Mouse (Mus musculus) stomach, embryonic 15.5 days (tissue): ENCODE measurements around the gene Supt6. TPM values are rescaled to one million over a fixed set of nuclear protein-coding genes. Genes with fewer than 3 reads are reported as not detected.
A peak's percentile ranks its signal among the peaks of the same experiment; 100 is the strongest.

Experiments used
- ATAC-seq: fragments of 200-750 bp; cut with Nextera tagmentation; 2 replicates; pipeline ENCODE4 v1.8.0; 2017; ENCODE audit warnings: low read depth, moderate number of reproducible peaks, moderate TSS enrichment; ENCODE audit not compliant: insufficient read depth, low FRiP score
- H3K27ac ChIP-seq: fragments of 300-500 bp; sonication (generic); 2 replicates; pipeline ENCODE4 v1.5.1; 2015; ENCODE audit warnings: mild to moderate bottlenecking, inconsistent platforms
- H3K27me3 ChIP-seq: fragments of 300-500 bp; sonication (generic); replicated peaks from 2 replicates; pipeline ENCODE4 v1.6.1; 2015; ENCODE audit warnings: inconsistent platforms
- H3K36me3 ChIP-seq: fragments of 300-500 bp; sonication (generic); 2 replicates; pipeline ENCODE4 v1.6.1; 2015; ENCODE audit warnings: inconsistent platforms
- H3K4me1 ChIP-seq: fragments of 300-500 bp; sonication (generic); 2 replicates; pipeline ENCODE4 v1.6.1; 2015; ENCODE audit warnings: inconsistent platforms
- H3K4me2 ChIP-seq: fragments of 300-500 bp; sonication (generic); 2 replicates; pipeline ENCODE4 v1.6.1; 2015; ENCODE audit warnings: mild to moderate bottlenecking, inconsistent platforms
- H3K4me3 ChIP-seq: fragments of 300-500 bp; sonication (generic); replicated peaks from 2 replicates; pipeline ENCODE4 v1.5.1; 2015; ENCODE audit warnings: inconsistent platforms
- H3K9ac ChIP-seq: fragments of 300-500 bp; sonication (generic); 2 replicates; pipeline ENCODE4 v1.6.1; 2015; ENCODE audit warnings: inconsistent platforms
- H3K9me3 ChIP-seq: fragments of 300-500 bp; sonication (generic); 2 replicates; pipeline ENCODE4 v1.6.1; 2016; ENCODE audit warnings: inconsistent platforms
- WGBS: fragments of 180-500 bp; shearing (Covaris S2); methylation state at CpG from one replicate; pipeline ENCODE4 v1.1.7; 2015; 5-methylcytosine and 5-hydroxymethylcytosine counted together
- polyA plus RNA-seq: library from polyadenylated mRNA; unstranded; fragments of >200 nt; fragmentation: Nextera tagmentation; extraction: Ambion mirVana; gene quantifications from 2 replicates; pipeline ENCODE4 v1.2.1, GENCODE M21; 2015

Gene Supt6
- polyA plus RNA-seq, 1 experiment from 2014 or later, result 22.8 TPM

DNA sequence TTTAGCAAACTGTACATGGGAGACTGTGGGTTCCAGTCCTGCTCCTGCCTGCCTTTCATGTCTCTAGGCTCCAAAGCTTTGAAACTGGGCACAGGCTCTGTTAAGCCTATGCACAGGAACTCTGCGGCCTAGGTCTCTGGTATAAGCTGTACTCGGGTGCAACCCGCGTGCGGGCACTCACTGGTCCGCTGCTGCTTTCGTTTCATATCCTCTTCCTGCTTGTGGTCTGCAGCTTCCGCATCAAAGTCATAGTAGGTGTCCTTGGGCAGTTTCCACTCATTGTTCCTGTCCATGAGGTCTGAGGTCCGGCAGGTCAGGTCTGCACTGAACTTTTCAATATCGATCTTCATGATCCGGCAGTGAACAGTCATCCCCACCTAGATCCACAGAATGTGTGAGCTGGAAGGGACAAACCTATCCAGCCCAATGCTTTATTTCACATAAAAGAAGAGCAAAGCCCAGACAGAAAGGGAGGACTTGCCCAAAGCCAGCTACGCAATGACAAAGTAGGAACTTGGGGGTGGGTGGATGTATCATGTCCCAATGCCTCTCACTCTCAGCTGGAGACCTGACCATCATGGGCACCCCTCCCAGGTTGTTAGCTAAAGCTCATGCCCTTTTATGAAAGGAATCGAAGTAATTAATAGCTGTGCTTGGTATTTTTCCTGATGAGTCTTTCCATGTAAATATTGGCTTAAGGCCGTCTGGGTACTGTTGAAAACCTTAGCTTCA, 32.5 kb downstream of the Supt6 start:
- H3K9me3 ChIP-seq, result no peaks in the 10 kb centered on the region
- peaks cover 82% of the 10 kb centered on the region for H3K36me3 ChIP-seq
- no peak for ATAC-seq
- no peak overlapping the region for H3K4me3 ChIP-seq
- no peak overlapping the region for H3K4me2 ChIP-seq
- H3K27ac ChIP-seq, result no peak overlapping the region
- WGBS, result 87% methylated on average over 14 of the region's 14 CpGs
- no peaks in the 10 kb centered on the region for H3K27me3 ChIP-seq
- H3K9ac ChIP-seq, result no peak overlapping the region
- no peaks in the 10 kb centered on the region for H3K4me1 ChIP-seq

DNA sequence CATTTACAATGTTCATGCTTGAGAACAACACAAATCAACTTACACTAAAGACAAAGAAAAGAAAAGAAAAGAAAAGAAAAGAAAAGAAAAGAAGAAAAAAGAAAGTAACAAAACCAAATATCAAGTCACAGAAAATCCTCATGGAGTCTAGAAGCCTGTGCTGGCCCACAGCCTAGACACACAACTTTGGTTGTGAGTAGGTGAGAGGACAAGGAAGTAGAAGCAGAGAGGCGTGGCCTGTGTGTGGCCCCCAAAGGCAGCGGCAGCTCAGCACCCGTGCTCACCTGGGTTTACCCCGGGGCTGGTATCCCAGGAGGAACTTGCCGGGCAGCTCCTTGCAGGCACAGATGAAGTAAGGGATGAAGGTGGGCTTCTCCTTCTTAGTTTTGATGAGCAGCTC, 34.3 kb downstream of the Supt6 start:
- Histone ChIP-seq H3K4me3 (no peak overlapping the region), H3K27me3 (no peaks in the 10 kb centered on the region), H3K36me3 (peaks cover 79% of the 10 kb centered on the region), H3K9ac (no peak overlapping the region), H3K4me2 (no peak overlapping the region), H3K9me3 (no peaks in the 10 kb centered on the region), H3K4me1 (no peaks in the 10 kb centered on the region), H3K27ac (no peak overlapping the region)
- WGBS, result 84% methylated on average over 5 of the region's 5 CpGs
- no peak for ATAC-seq

DNA sequence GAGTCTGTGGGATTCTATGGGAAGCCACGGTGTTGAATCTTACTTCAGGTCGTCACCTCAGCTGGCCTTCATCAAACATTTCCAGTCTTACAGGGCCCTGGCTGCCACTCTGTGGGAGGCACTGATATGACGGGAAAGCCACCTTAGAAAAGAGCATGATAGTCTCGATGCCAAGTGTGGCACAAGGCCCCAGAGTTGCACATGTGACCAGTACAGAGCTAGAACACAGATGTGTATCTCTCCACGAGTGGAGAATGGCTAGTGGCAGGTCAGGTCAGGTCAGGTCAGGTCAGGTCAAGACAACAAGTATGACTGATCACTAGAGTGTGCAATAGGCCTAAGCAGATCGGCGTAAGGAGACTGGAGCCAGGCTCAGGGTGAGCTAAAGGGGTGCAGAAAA, 35.2 kb downstream of the Supt6 start:
- ATAC-seq, result no peak
- peaks cover 78% of the 10 kb centered on the region for H3K36me3 ChIP-seq
- no peaks in the 10 kb centered on the region for H3K9me3 ChIP-seq
- no peak overlapping the region for H3K9ac ChIP-seq
- H3K4me1 ChIP-seq, result peaks cover 3% of the 10 kb centered on the region; the same call in 1 of the 2 replicates
- WGBS, result 57% methylated on average over 7 of the region's 7 CpGs
- no peak overlapping the region for H3K4me2 ChIP-seq
- no peak overlapping the region for H3K27ac ChIP-seq
- no peak overlapping the region for H3K4me3 ChIP-seq
- H3K27me3 ChIP-seq, result no peaks in the 10 kb centered on the region

DNA sequence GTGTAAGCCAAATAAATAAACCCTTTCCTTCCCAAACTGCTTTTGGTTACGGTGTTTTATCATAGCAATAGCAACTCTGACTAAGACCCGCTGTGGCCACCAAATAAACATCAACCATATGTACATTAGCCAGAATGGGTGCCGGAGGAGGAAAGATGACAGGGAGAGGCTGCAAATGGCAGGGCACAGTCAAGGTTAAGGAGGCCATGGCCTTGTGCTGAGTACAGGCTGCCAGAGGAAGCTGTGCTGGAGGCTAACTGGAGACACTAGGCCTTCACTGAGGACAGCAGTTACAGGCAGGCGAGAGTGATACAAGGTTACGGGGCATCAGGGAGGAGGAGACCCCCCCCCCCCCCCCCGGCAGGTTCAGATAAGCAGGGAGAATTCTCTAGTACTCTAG, 35.9 kb downstream of the Supt6 start:
- Histone ChIP-seq H3K36me3 (peaks cover 73% of the 10 kb centered on the region), H3K4me1 (peaks cover 8% of the 10 kb centered on the region; the same call in 1 of the 2 replicates), H3K9ac (no peak overlapping the region), H3K27me3 (no peaks in the 10 kb centered on the region), H3K4me2 (no peak overlapping the region), H3K27ac (no peak overlapping the region), H3K9me3 (no peaks in the 10 kb centered on the region), H3K4me3 (no peak overlapping the region)
- 88% methylated on average over 6 of the region's 6 CpGs for WGBS
- ATAC-seq, result no peak

DNA sequence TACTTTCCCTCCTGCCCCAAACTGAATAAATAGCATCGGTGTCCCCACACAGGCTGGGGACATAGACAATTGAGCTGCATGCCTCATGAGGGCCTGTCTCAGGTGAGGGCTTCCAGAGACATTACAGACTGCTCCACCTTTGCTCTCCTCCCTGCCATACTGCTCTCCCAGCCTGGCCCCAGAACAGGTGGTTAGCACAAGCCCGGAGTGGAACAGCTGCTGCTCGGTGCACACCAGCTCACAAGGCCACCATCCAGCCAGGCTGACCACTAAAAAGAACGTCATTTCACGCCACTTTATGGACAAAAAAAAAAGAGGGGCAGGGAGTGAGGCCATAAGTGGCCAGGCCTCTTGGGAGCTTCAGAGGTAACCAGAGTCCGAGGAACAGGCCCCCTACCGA, 38.6 kb downstream of the Supt6 start:
- Histone ChIP-seq H3K36me3 (peaks cover 52% of the 10 kb centered on the region), H3K27ac (no peak overlapping the region), H3K9ac (no peak overlapping the region), H3K4me1 (peaks cover 8% of the 10 kb centered on the region; the same call in 1 of the 2 replicates), H3K4me3 (no peak overlapping the region), H3K27me3 (no peaks in the 10 kb centered on the region), H3K9me3 (no peaks in the 10 kb centered on the region), H3K4me2 (no peak overlapping the region)
- 86% methylated on average over 7 of the region's 7 CpGs for WGBS
- no peak for ATAC-seq

DNA sequence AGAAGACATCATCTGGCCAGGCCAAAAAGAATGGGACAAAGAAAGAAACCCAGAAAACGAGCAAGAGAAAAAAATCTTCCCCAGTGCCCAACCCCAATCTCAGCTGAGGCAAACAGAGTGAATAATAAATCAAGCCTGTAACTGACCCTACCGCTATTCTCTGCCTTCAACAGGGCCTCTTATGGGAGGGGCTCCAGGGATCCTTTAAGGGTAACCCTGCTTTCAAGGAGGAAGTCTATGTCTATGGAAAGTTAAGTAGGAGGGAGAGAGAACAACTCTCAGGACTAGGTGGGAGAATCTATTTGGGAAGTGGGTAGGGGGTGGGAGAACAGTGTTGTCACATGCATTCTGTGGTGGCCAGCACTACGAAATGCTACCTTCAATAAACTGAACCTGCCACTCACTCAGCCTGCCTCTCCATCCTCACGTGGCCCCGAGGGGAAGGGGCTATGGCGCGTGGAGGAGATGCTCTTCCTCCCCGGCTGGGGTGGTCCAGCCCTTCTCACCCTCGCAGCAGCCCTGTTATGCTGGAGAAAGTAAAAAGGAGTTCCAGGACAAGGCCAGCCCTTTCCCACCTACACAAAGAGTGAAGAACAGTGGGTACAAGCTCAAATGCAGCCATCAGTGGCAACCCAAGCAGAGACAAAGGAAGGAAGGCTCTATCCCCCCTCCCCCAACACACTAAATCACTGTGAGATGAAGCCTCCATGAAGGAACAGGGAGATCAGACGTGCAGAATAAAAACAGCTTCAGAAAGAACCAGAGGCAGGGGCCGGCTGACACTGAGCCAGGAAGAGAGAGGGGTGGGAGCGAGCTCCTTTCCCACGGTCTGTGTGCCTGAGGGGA, 40.2 kb downstream of the Supt6 start:
- WGBS, result 48% methylated on average over 13 of the region's 13 CpGs
- no peak for ATAC-seq
- H3K9ac ChIP-seq, result no peak overlapping the region
- no peaks in the 10 kb centered on the region for H3K27me3 ChIP-seq
- H3K4me1 ChIP-seq, result peaks cover 8% of the 10 kb centered on the region; the same call in 1 of the 2 replicates
- H3K27ac ChIP-seq, result peak overlapping the region; percentile 26; the same call in 1 of the 2 replicates
- H3K9me3 ChIP-seq, result no peaks in the 10 kb centered on the region
- no peak overlapping the region for H3K4me2 ChIP-seq
- no peak overlapping the region for H3K4me3 ChIP-seq
- H3K36me3 ChIP-seq, result peaks cover 42% of the 10 kb centered on the region

DNA sequence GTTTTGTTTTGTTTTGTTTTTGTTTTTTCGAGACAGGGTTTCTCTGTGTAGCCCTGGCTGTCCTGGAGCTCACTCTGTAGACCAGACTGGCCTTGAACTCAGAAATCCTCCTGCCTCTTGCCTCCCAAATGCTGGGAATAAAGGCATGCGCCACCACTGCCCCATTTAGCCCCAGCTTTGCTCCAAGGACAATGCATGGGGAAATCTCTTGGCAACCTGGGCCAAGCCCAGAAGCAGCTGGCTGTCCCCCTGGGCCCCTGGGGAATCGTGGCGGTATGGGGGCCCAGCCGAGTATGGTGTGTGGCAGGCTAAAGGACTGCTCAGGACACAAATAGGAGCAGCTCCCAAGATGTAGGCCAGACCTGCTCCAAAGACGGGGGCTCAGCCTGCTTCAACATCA, 41.5 kb downstream of the Supt6 start:
- 76% methylated on average over 6 of the region's 6 CpGs for WGBS

DNA sequence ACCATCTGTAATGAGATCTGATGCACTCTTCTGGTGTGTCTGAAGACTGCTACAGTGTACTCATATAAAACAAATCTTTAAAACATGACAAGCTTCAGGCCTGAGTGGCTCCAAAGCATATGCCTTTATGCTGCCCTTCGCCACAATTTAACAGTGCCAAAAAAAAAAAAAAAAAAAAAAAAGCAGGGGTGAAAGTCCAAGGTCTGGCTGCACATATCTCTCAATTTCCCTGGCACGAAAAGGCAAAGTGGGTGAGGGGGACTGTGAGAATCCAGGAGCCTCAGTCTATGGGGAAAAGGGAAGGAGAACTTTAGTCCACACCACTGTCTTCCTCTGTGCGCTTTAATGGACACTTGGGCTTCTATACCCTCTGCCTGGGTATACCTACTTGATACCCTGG, 43.4 kb downstream of the Supt6 start:
- Histone ChIP-seq H3K27me3 (no peaks in the 10 kb centered on the region), H3K36me3 (peaks cover 16% of the 10 kb centered on the region), H3K4me3 (no peak overlapping the region), H3K4me1 (peaks cover 8% of the 10 kb centered on the region; the same call in 1 of the 2 replicates), H3K4me2 (no peak overlapping the region), H3K27ac (no peak overlapping the region), H3K9ac (no peak overlapping the region), H3K9me3 (no peaks in the 10 kb centered on the region)
- 71% methylated on average over 3 of the region's 3 CpGs for WGBS
- ATAC-seq, result no peak

More for the DNA sequence above, 41.5 kb downstream of the Supt6 start:
- H3K4me3 ChIP-seq, result no peak overlapping the region
- H3K4me1 ChIP-seq, result peaks cover 8% of the 10 kb centered on the region; the same call in 1 of the 2 replicates
- H3K27me3 ChIP-seq, result no peaks in the 10 kb centered on the region
- ATAC-seq, result no peak
- no peak overlapping the region for H3K9ac ChIP-seq
- peaks cover 30% of the 10 kb centered on the region for H3K36me3 ChIP-seq
- no peak overlapping the region for H3K4me2 ChIP-seq
- no peak overlapping the region for H3K27ac ChIP-seq
- H3K9me3 ChIP-seq, result no peaks in the 10 kb centered on the region

DNA sequence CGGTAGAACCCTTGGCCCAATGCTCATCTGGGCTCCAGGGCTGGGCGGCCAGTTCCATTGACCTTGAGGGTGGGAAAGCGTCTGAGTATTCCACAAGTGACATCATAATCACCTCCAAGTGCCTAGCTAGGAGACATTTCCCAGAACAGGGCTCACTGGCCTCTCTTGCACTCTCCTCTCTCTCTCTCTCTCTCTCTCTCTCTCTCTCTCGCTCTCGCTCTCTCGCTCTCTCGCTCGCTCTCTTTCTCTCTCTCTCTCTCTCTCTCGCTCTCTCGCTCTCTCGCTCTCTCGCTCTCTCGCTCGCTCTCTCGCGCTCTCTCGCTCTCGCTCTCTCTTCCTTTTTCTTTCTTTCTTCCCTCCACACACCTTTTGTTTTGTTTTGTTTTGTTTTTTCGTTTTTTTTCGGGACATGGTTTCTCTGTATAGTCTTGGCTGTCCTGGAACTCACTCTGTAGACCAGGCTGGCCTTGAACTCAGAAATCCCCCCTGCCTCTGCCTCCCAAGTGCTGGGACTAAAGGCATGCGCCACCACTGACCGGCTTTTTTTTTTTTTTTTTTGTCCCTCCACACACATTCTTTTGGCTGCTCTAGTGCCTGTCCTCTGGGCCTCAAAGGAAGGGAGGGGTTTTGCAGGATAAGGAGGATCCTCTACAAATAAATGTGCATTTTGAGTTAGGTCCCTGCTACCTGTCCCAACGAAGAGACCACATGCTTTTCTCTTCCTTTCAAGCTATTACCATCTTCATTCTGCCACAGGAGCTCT, 50.5 kb downstream of the Supt6 start:
- Histone ChIP-seq H3K27me3 (no peaks in the 10 kb centered on the region), H3K4me3 (peak overlapping the region; percentile 56), H3K4me1 (peaks cover 14% of the 10 kb centered on the region), H3K9ac (no peak overlapping the region), H3K4me2 (peak overlapping the region; percentile 89), H3K36me3 (peaks cover 18% of the 10 kb centered on the region; the same call in 1 of the 2 replicates), H3K9me3 (no peaks in the 10 kb centered on the region), H3K27ac (no peak overlapping the region)
- ATAC-seq, result no peak
- 56% methylated on average over 23 of the region's 23 CpGs for WGBS

DNA sequence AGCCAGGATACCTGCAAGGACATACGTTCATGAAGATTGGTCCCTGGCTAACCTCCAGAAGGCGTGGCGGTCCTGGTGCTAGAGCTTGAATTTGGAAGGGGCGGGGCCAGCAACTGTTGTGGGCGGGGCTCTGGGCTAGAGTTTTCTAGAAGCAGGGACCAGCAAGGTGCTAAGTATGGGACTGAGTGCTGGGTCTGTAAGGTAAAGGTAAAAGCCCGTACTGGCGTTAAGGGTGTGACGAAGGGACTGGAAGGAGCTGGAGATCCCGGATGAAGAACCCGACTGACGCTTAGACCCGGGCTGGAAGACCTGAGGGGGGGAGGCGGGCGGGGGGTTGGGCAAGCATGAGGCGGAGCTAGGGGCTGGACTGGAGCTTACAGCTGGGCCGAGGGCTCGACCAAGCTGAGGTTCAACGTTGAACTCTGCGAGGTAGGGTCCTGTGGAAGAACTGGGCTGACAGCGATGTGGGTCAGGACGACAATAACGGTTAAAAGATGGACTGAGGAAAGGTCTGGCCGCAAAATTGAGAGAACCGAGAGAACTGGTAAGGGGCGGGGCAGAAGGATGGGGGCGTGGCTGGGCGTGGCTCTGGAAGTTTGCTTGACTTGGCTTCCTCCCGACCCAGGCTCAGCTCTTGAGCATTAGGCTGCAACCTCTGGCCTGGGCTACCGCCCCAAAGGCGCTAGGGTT, 51.2 kb downstream of the Supt6 start:
- Histone ChIP-seq H3K4me3 (peak overlapping the region; percentile 56), H3K27me3 (no peaks in the 10 kb centered on the region), H3K27ac (peak overlapping the region; percentile 65; the same call in 1 of the 2 replicates), H3K9me3 (no peaks in the 10 kb centered on the region), H3K4me1 (peaks cover 21% of the 10 kb centered on the region), H3K36me3 (peaks cover 18% of the 10 kb centered on the region; the same call in 1 of the 2 replicates), H3K4me2 (peak overlapping the region; percentile 89), H3K9ac (no peak overlapping the region)
- ATAC-seq, result peak; percentile 72
- 3% methylated on average over 30 of the region's 30 CpGs for WGBS

DNA sequence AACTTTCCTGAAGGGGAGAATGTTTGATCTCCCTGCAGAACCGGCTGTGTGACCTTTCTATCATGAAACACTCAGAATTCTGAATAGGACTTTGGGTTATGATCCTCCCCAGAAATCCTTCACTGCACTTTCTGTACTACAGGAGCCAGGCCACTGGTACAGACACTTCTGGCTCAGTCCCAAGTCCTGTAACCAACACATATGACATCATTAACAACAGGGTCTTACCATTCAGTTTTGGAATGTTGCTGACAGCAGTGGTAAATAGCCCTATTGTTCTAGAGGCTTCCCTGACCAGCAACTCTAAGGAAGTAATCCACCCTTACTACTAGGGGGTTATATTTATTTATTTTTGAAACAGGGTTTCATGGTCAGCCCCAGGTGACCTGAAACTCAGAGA, 52.7 kb downstream of the Supt6 start, which contains the start of gene Proca1:
Gene Proca1, plus strand, starts transcription at position 280 of the 400 bp plus-strand sequence.
- Histone ChIP-seq H3K4me1 (peaks cover 23% of the 10 kb centered on the region), H3K27ac (no peak within 1 kb of the TSS), H3K4me3 (peak within 1 kb of the TSS; percentile 56), H3K9ac (no peak within 1 kb of the TSS), H3K36me3 (peaks cover 18% of the 10 kb centered on the region; the same call in 1 of the 2 replicates), H3K9me3 (no peaks in the 10 kb centered on the region), H3K27me3 (no peaks in the 10 kb centered on the region), H3K4me2 (peak within 1 kb of the TSS; percentile 89)
- no peak for ATAC-seq
- WGBS, result 70% methylated on average over 1 of the region's 1 CpGs
